Mouse (Mus musculus) limb, embryonic 10.5 days (tissue): Measurements from ENCODE around the gene Iqcb1. TPM values are rescaled to one million over a fixed set of nuclear protein-coding genes. Genes with fewer than 3 reads are reported as not detected.

Experiments used
- microRNA-seq: library from miRNA; unstranded; fragments of <30 nt; microRNA quantifications from one replicate; pipeline ENCODE4, GENCODE M21; 2017
- polyA plus RNA-seq: library from polyadenylated mRNA; unstranded; fragments of >200 nt; fragmentation: Nextera tagmentation; extraction: Ambion mirVana; gene quantifications from 2 replicates; pipeline ENCODE4 v1.2.1, GENCODE M21; 2016

Gene Iqcb1
- polyA plus RNA-seq, 1 experiment from 2014 or later, result 77.9 TPM

Small RNA genes within 50 kb of the gene (microRNA-seq; reads per million reads assigned to microRNA genes)
- not detected for gene Gm22617

Other genes with a start within 250 kb of the Iqcb1 start
- gene Cd86, start 162.3 kb upstream of the Iqcb1 start, polyA plus RNA-seq, result 0.30 and 0.55 TPM in 2 replicates
- gene Ildr1, start 134.4 kb upstream of the Iqcb1 start, polyA plus RNA-seq, result 0.36 and 0.71 TPM in 2 replicates
- gene Slc15a2, start 43.4 kb upstream of the Iqcb1 start, polyA plus RNA-seq, result 1.8 and 3.8 TPM in 2 replicates
- gene Eaf2, start 46.6 kb downstream of the Iqcb1 start, polyA plus RNA-seq, result 1.1 and 1.7 TPM in 2 replicates
- 59.4 and 72.0 TPM in 2 replicates for gene Golgb1, start 46.8 kb downstream of the Iqcb1 start, polyA plus RNA-seq
- gene Hcls1, start 106.6 kb downstream of the Iqcb1 start, polyA plus RNA-seq, result 2.0 and 2.3 TPM in 2 replicates
- 0.28 and 0.78 TPM in 2 replicates for gene Fbxo40, start 162.1 kb downstream of the Iqcb1 start, polyA plus RNA-seq
- gene Polq, start 183.4 kb downstream of the Iqcb1 start, polyA plus RNA-seq, result 16.0 and 16.5 TPM in 2 replicates